Mouse (Mus musculus): Measurements from ENCODE around the gene Zdhhc23. TPM values are rescaled to one million over a fixed set of nuclear protein-coding genes. Genes with fewer than 3 reads are reported as not detected.

Zdhhc23 gene
- 0.40 and 0.46 TPM in 2 replicates for polyA plus RNA-seq (2012; ENCODE audit: insufficient read depth, insufficient read length, missing spikeins)

GRCm38 (mm10) chr16:43979328-43980109 is at the start of gene Zdhhc23:
Zdhhc23 (minus strand) TSS chr16:43979791.
- no peak within 1 kb of the TSS for H3K27ac ChIP-seq (replicated peaks; ENCODE audit: low read depth, low read length)
- peak within 1 kb of the TSS; percentile 68 for H3K4me3 ChIP-seq (ENCODE audit: insufficient read depth, low read depth, low read length)
- no peaks in the 10 kb centered on the region for H3K4me1 ChIP-seq (ENCODE audit: control insufficient read depth, insufficient read depth, insufficient read length, low read length)

DNA sequence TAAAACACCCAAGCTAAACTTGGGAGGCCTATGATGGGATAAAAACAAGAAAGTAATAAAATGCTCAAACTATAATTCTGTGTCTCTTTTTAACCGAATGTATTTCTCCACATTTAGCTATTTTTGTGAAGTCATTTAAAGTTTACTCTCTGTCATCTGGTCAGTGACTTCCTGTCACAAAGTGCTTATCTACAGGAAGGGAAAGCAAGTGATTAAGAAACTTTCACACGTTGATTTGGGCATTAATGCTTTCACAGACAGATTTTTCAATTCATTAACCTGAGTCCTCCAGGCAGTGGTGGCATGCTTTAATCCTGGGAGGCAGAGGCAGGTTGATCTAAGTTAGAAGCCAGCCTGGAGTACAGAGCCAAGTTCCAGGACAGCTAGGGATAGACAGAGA is 49.7 kb upstream of the Zdhhc23 start:
- H3K4me1 ChIP-seq (ENCODE audit: control insufficient read depth, insufficient read depth, insufficient read length, low read length): peaks cover 5% of the 10 kb centered on the region; the same call in 1 of the 2 replicates
- no peak overlapping the region for H3K4me3 ChIP-seq (ENCODE audit: insufficient read depth, low read depth, low read length)
- no peak overlapping the region for H3K27ac ChIP-seq (replicated peaks; ENCODE audit: low read depth, low read length)

- Histone ChIP-seq H3K27ac (replicated peaks; ENCODE audit: low read depth, low read length) (no peak overlapping the region), H3K4me3 (ENCODE audit: insufficient read depth, low read depth, low read length) (no peak overlapping the region), H3K4me1 (ENCODE audit: control insufficient read depth, insufficient read depth, insufficient read length, low read length) (peaks cover 5% of the 10 kb centered on the region; the same call in 1 of the 2 replicates)
Measured at GRCm38 (mm10) chr16:44026822-44027221, 47.2 kb upstream of the Zdhhc23 start.

- Histone ChIP-seq H3K4me1 (ENCODE audit: control insufficient read depth, insufficient read depth, insufficient read length, low read length) (peaks cover 5% of the 10 kb centered on the region; the same call in 1 of the 2 replicates), H3K4me3 (ENCODE audit: insufficient read depth, low read depth, low read length) (peak overlapping the region; percentile 36; the same call in 1 of the 2 replicates), H3K27ac (replicated peaks; ENCODE audit: low read depth, low read length) (no peak overlapping the region)
Measured at GRCm38 (mm10) chr16:44026210-44026609, 46.6 kb upstream of the Zdhhc23 start.

GRCm38 (mm10) chr16:44018986-44019548 is 39.5 kb upstream of the Zdhhc23 start:
- Histone ChIP-seq H3K4me1 (ENCODE audit: control insufficient read depth, insufficient read depth, insufficient read length, low read length) (no peaks in the 10 kb centered on the region), H3K27ac (replicated peaks; ENCODE audit: low read depth, low read length) (no peak overlapping the region), H3K4me3 (ENCODE audit: insufficient read depth, low read depth, low read length) (no peak overlapping the region)

DNA sequence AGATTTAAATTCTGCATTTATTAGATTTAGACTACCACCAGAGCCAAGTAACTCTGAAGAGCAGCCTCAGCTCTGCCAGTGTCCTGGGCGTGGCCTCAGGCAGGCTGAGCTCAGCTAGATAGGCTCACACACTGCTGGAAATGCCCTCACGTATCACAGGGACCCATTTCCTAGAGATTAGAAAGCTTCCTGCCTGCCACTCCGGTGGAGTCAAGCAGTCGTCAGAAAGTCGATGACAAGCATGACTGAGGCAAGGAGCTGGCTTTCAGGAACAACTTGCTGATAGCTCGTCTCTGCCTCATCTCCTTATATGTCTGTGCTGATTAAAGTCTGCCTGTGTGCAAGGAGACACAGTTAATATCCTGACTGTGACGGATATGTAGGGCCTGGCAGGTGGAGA is 38.8 kb upstream of the Zdhhc23 start:
- Histone ChIP-seq H3K4me1 (ENCODE audit: control insufficient read depth, insufficient read depth, insufficient read length, low read length) (no peaks in the 10 kb centered on the region), H3K27ac (replicated peaks; ENCODE audit: low read depth, low read length) (no peak overlapping the region)

GRCm38 (mm10) chr16:44017707-44018106 is 38.1 kb upstream of the Zdhhc23 start:
- H3K4me1 ChIP-seq (ENCODE audit: control insufficient read depth, insufficient read depth, insufficient read length, low read length): no peaks in the 10 kb centered on the region
- no peak overlapping the region for H3K27ac ChIP-seq (replicated peaks; ENCODE audit: low read depth, low read length)
- H3K4me3 ChIP-seq (ENCODE audit: insufficient read depth, low read depth, low read length): no peak overlapping the region

More for the DNA sequence above, 38.8 kb upstream of the Zdhhc23 start:
- no peak overlapping the region for H3K4me3 ChIP-seq (ENCODE audit: insufficient read depth, low read depth, low read length)

GRCm38 (mm10) chr16:44016164-44016563 is 36.6 kb upstream of the Zdhhc23 start:
- Histone ChIP-seq H3K4me1 (ENCODE audit: control insufficient read depth, insufficient read depth, insufficient read length, low read length) (no peaks in the 10 kb centered on the region), H3K4me3 (ENCODE audit: insufficient read depth, low read depth, low read length) (peak overlapping the region; percentile 60), H3K27ac (replicated peaks; ENCODE audit: low read depth, low read length) (no peak overlapping the region)

GRCm38 (mm10) chr16:44015416-44016158 is 36.0 kb upstream of the Zdhhc23 start:
- peak overlapping the region; percentile 60 for H3K4me3 ChIP-seq (ENCODE audit: insufficient read depth, low read depth, low read length)
- H3K27ac ChIP-seq (replicated peaks; ENCODE audit: low read depth, low read length): no peak overlapping the region
- no peaks in the 10 kb centered on the region for H3K4me1 ChIP-seq (ENCODE audit: control insufficient read depth, insufficient read depth, insufficient read length, low read length)

DNA sequence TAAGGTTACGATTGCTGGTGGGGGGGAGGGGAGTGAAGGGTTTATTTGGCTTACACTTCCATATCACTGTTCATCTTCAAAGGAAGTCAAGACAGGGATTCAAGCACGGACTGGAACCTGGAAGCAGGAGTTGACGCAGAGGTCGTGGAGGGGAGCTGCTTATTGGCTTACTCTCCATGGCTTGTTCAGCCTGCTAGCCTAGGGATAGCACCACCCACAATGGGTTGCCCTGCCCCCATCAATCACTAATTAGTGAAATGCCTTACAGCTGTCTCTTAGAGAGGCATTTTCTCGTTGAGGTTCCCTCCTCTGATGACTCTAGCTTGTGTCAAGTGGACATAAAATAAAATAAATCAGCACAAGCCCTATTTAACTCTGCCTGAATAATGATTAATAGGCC is 31.4 kb upstream of the Zdhhc23 start:
- no peak overlapping the region for H3K27ac ChIP-seq (replicated peaks; ENCODE audit: low read depth, low read length)
- H3K4me3 ChIP-seq (ENCODE audit: insufficient read depth, low read depth, low read length): no peak overlapping the region
- H3K4me1 ChIP-seq (ENCODE audit: control insufficient read depth, insufficient read depth, insufficient read length, low read length): no peaks in the 10 kb centered on the region

GRCm38 (mm10) chr16:44002086-44002485 is 22.5 kb upstream of the Zdhhc23 start:
- Histone ChIP-seq H3K4me1 (ENCODE audit: control insufficient read depth, insufficient read depth, insufficient read length, low read length) (no peaks in the 10 kb centered on the region), H3K4me3 (ENCODE audit: insufficient read depth, low read depth, low read length) (no peak overlapping the region), H3K27ac (replicated peaks; ENCODE audit: low read depth, low read length) (no peak overlapping the region)

- Histone ChIP-seq H3K27ac (replicated peaks; ENCODE audit: low read depth, low read length) (no peak overlapping the region), H3K4me1 (ENCODE audit: control insufficient read depth, insufficient read depth, insufficient read length, low read length) (no peaks in the 10 kb centered on the region), H3K4me3 (ENCODE audit: insufficient read depth, low read depth, low read length) (no peak overlapping the region)
Measured at GRCm38 (mm10) chr16:43999541-43999940, 19.9 kb upstream of the Zdhhc23 start.

- Histone ChIP-seq H3K4me1 (ENCODE audit: control insufficient read depth, insufficient read depth, insufficient read length, low read length) (no peaks in the 10 kb centered on the region), H3K27ac (replicated peaks; ENCODE audit: low read depth, low read length) (no peak overlapping the region), H3K4me3 (ENCODE audit: insufficient read depth, low read depth, low read length) (peak overlapping the region; percentile 34)
Measured at GRCm38 (mm10) chr16:43999111-43999510, 19.5 kb upstream of the Zdhhc23 start.

DNA sequence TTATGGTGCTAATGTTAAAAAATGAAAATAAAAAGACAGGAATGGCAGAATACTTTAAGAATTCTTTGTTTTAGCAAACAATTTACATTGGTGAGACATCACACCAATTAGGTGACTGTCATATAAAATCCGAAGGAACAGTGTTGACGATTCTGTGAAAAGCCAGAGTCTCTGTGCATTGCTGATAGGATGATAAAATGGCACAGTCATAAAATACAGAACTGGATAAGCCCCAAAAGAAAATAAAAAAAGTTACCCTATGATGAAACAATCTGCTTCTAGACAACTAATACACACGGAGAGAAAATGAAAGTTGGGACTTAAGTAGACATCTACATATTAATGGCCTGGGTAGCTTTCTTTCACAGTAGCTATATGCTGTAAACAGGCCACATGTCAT is 15.0 kb upstream of the Zdhhc23 start:
- H3K27ac ChIP-seq (replicated peaks; ENCODE audit: low read depth, low read length): no peak overlapping the region
- no peaks in the 10 kb centered on the region for H3K4me1 ChIP-seq (ENCODE audit: control insufficient read depth, insufficient read depth, insufficient read length, low read length)
- H3K4me3 ChIP-seq (ENCODE audit: insufficient read depth, low read depth, low read length): no peak overlapping the region

DNA sequence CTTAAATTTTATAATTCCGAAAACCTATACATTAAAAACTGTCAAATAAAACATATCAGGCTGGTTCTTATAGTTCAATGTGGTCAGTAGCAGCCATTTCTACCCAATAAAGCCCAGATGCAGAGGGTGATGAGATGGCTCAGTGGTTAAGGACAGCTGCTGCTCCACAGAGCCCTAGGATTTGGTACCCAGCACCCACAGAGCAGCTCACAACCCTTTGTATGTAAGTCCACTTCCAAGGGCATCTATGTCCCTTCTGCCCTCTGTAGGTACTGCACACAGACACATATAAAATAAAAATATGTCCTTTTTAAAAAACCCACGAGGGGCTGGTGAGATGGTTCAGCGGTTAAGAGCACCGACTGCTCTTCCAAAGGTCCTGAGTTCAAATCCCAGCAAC is 6.7 kb upstream of the Zdhhc23 start:
- no peaks in the 10 kb centered on the region for H3K4me1 ChIP-seq (ENCODE audit: control insufficient read depth, insufficient read depth, insufficient read length, low read length)
- no peak overlapping the region for H3K27ac ChIP-seq (replicated peaks; ENCODE audit: low read depth, low read length)
- H3K4me3 ChIP-seq (ENCODE audit: insufficient read depth, low read depth, low read length): no peak overlapping the region

Measured in brown adipose tissue, adult 24 weeks (tissue).